Mouse (Mus musculus) liver, adult (tissue): Measurements from ENCODE around the gene Ppm1m.

Experiments used
- GATA4 ChIP-seq: IDR thresholded peaks from 2 replicates; pipeline ENCODE4 v1.6.1; 2014; ENCODE audit warnings: mild to moderate bottlenecking, low read length; ENCODE audit not compliant: insufficient replicate concordance

The Ppm1m gene

GRCm38 (mm10) chr9:106205713-106206290 is 6.3 kb upstream of the Ppm1m start:
- no peak for TF ChIP-seq GATA4

- no peak for TF ChIP-seq GATA4
Measured at GRCm38 (mm10) chr9:106203990-106204851, 4.7 kb upstream of the Ppm1m start.

GRCm38 (mm10) chr9:106202819-106203636 is 3.5 kb upstream of the Ppm1m start, which contains the start of gene Twf2:
Gene Twf2, plus strand, starts transcription at chr9:106203108.
- no peak; the same call in 1 of the 2 replicates for TF ChIP-seq GATA4

DNA sequence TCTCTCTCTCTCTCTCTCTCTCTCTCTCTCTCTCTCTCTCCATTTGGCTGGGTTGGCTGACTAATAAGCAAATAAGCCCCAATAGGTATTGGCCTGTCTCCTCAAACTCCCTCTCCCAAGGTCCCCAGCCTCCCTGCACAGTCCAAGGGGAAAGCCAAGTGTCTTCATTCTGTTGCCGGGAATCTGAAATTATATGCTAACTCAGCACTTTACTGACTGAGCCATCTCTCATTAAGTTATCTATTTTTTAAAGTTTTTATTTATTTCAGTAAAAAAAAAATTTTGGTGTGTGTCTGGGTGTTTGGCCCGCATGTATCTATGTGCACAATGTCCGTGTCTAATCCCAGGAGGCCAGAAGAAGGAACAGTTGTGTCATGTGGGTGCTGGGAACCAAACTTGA is 2.3 kb upstream of the Ppm1m start:
- TF ChIP-seq GATA4, result no peak

DNA sequence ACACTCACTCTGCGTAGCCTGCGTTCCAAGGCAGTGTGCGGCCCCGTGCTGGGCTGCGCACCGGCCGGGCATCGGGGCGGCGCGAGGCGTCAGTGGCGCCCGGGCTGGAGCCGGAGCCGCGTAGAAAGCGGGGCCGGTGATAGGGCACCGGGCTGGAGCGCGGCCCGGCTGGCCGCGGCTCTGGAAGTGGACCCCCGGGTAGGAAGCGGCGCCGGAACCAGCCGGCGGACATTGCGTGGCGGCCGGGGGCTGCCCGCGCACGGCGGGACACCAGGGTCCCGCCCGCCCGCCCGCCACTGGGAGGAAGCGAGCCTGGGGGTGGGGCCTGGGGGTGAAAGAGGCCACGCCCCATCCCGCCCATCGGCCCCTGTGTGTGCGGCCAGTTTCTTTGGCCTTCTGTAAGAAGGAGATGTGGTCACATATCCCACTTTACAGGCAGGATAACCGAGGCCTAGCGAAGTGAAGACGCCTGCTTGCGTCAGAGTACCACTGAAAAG is 536 bp downstream of the Ppm1m start:
- no peak for TF ChIP-seq GATA4

- TF ChIP-seq GATA4, result no peak
Measured at GRCm38 (mm10) chr9:106197732-106198131, 1.8 kb downstream of the Ppm1m start.

- TF ChIP-seq GATA4, result no peak
Measured at GRCm38 (mm10) chr9:106197081-106197713, 2.3 kb downstream of the Ppm1m start.

DNA sequence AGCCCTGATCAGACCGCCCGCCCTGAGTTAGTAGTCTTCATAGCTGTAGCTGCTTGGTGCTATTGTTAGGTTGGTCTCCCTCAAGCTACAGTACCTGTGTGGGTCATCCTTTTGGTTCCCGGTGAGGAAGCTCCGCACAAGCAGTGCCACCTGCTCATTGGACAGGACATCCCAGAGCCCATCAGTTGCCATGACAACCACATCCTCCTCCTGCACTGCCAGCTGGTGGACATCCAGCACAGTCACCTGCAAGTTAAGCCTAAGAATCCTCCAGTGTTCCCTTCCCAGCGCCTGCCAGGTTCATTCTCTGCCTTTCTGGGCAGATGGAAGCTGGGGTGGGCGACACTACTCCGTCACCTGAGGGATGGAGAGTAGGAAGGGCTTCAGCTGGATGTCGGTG is 3.9 kb downstream of the Ppm1m start:
- no peak for TF ChIP-seq GATA4

GRCm38 (mm10) chr9:106193930-106194807 is 5.4 kb downstream of the Ppm1m start:
- TF ChIP-seq GATA4, result no peak

DNA sequence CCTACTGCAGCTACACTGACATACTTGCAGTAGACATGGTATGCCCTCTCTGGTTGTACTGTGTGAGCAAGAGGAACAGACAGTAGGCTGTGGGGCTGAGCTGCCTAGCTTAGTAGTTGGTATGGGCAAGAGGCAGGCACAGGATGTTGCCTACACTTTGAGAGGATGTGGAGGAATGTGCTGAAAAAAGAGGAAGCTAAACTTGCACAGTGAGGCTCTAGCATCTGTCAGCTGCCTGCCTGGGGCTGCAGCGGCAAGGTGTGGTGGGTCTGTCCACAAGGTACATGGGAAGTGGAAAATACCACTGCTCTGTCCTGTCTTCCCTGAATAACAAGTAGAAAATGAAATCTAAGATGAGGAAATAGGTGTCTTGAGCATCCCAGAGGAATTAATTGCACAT is 6.5 kb downstream of the Ppm1m start:
- TF ChIP-seq GATA4, result no peak

DNA sequence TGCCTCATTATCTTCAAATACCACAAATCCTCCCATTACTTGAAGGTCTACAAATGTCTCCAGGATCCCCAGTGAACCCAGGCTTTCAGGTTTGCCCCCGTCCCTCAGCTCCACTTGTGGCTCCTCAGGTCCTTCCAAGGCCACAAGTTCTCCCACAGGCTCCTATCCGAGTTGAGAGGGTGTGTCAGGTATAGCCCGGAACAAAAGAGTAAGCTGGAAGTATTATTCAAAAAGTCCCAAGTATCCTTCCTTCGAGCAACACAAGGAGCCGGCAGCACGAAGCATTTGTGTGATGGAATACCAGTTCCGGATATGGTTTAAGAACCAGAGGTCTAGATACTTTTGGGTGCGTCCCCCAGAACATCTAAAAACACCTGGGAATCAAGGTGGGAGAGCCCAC is 7.5 kb downstream of the Ppm1m start:
- no peak for TF ChIP-seq GATA4

DNA sequence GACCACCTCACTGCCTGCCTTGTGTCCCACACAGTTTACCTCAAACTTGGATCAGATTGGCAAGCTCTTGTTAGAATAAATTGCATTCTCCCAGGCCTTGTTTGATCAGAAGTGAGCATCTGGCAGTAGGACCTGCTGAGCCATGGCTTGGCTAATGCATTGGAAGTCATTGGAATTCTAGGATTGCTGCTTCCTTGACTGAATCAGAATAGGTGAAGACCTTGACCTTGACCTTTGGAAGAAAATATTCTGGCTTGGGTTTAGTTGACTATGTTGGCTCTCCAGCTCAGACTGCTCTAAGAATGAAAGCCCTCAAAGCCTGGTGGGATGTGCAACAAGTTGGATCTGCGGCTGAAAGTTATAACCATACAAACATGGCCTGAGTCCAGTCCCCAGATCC is 8.2 kb downstream of the Ppm1m start:
- TF ChIP-seq GATA4, result no peak

DNA sequence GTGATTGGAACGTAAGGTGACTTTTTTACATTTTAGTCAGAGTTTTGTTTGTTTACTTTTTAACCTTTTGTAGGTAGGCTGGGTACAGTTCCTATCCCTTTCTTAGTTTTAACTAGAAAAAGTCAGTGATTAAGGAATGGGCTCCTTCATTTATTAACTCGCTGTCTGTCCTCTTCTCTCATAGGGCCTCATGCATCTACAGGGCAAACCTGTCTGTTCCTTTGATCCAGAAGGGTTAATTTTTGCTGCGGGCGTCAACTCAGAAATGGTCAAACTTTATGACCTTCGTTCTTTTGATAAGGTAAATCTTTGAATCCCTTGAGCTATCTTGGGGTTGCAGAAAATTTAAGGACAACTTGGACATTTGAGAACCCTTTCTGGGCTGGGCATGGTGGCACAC is 15.6 kb downstream of the Ppm1m start:
- TF ChIP-seq GATA4, result no peak

- no peak for TF ChIP-seq GATA4
Measured at GRCm38 (mm10) chr9:106182146-106182545, 17.4 kb downstream of the Ppm1m start.
